Mouse (Mus musculus): ENCODE results near the gene Adcyap1. TPM values are rescaled to one million over a fixed set of nuclear protein-coding genes. Genes with fewer than 3 reads are reported as not detected.

The Adcyap1 gene
- polyA plus RNA-seq (2021; fragmentation: Nextera tagmentation), result 4.8 and 7.9 TPM in 2 replicates
- long read RNA-seq, experiment 1, partial matches to known transcripts, result 7 of 12 reads
- long read RNA-seq, experiment 1, other reads (novel, unspliced or antisense), result 2 of 12 reads
- long read RNA-seq, experiment 2, transcript Adcyap1-201 (5 exons, 3,392 nt), result major isoform, 36 of 71 reads
- long read RNA-seq, experiment 2, partial matches to known transcripts, result 24 of 71 reads
- long read RNA-seq, experiment 2, other reads (novel, unspliced or antisense), result 10 of 71 reads

DNA sequence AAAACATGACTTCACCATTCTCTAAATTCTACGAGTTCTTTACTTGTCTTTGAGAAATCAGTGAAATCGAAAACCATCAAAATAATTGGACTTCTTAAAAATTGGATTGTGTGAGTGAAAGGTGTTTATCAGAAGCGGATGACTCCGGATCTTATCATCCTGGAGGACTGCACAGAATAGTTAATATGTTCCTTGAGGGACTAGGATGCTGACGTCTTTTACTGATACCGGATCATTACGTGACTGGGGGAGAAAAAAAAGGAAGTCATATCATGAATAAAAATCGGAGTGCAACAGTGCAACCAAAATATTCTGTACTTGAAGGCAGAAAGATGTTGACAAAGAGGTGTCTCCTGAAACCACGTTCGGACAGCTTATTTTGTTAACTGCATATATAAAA is at the start of gene Adcyap1:
Adcyap1 (plus strand) TSS at position 301 of the 400 bp plus-strand sequence.

